ENCODE assay signal across 30 mouse cellular contexts in the genomic region with DNA sequence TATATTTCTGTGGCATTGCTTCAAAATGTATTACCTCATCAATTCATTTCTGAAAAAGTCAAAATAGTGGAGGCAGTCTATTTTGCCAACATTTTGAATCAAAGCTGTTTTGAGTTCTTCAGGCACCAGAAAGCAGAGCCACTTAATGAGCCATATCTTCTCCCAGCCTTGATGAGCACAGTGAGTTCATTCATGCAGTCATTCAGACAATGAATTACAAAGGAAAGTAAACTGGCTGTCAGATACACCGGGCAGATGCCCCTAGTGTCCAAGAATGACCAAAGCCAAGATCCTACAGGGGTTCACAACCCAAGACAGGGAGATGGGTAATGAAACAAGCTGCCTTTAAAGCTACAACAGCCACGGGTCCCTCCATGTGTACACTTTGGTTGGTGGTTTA.
DNase-seq lines count a peak whose midpoint lies in the region; ATAC-seq and TF ChIP-seq lines count a peak whose summit lies in the region.
"Had no signal": no experiment of that assay in that cellular context is flagged by ENCODE, and none has a peak within 500 bp of the region (broad histone marks: within the 10 kb centered on the region; RNA-seq: fewer than 3 reads in every experiment).

No protein-coding gene starts in this region.

- H3K9me3 ChIP-seq in kidney, embryonic 14.5 days (ENCODE audit: control insufficient read depth, low read length): no peaks in the 10 kb centered on the region
- H3K9me3 ChIP-seq in kidney, postnatal 0 days (replicated peaks; ENCODE audit: low read length): no peaks in the 10 kb centered on the region
- H3K9me3 ChIP-seq: embryonic facial prominence, embryonic 10.5 days; embryonic facial prominence, embryonic 13.5 days; forebrain, embryonic 12.5 days; forebrain, embryonic 15.5 days; G1E; heart, embryonic 10.5 days; heart, embryonic 13.5 days had no signal

- no peak for TF ChIP-seq POLR2A in kidney, adult 2 months (IDR thresholded peaks at IDR 0.05; ENCODE audit: low read depth, low read length)

- no peak for TF ChIP-seq CTCF in kidney, adult 2 months (conservative IDR thresholded peaks at IDR 0.05; ENCODE audit: insufficient read depth, insufficient read length, low read depth, low read length)
- peak; percentile 8; the same call in 1 of the 2 replicates for TF ChIP-seq CTCF in kidney, postnatal 0 days (IDR thresholded peaks at IDR 0.05; ENCODE audit: low read depth)

- peak; percentile 69; the same call in 1 of the 2 replicates for ATAC-seq in kidney, embryonic 14.5 days (ENCODE audit: low FRiP score, low TSS enrichment)
- ATAC-seq in kidney, postnatal 0 days (replicated peaks; ENCODE audit: low FRiP score, low read depth): peak; percentile 68; the same call in 1 of the 2 replicates
- ATAC-seq: activated CD4-positive, CD25-positive, alpha-beta regulatory T cell, adult 4 months; hindbrain, postnatal 0 days had no signal

- 58% methylated on average over 2 of the region's 2 CpGs for WGBS in kidney, embryonic 14.5 days
- WGBS in kidney, adult 2 months: 46% methylated on average over 2 of the region's 2 CpGs
- 48% methylated on average over 2 of the region's 2 CpGs for WGBS in kidney, postnatal 0 days

- H3K4me3 ChIP-seq in kidney, embryonic 14.5 days (ENCODE audit: low read length): no peak overlapping the region
- no peak overlapping the region for H3K4me3 ChIP-seq in kidney, adult 2 months (ENCODE audit: insufficient read depth, low read depth, low read length)
- H3K4me3 ChIP-seq in kidney, postnatal 0 days (replicated peaks; ENCODE audit: low read depth, low read length): no peak overlapping the region
- H3K4me3 ChIP-seq: embryonic facial prominence, embryonic 10.5 days; embryonic facial prominence, embryonic 13.5 days; erythroblast, embryonic 14.5 days; forebrain, embryonic 12.5 days; forebrain, embryonic 15.5 days; heart, embryonic 10.5 days; heart, embryonic 13.5 days had no signal

- H3K4me1 ChIP-seq in kidney, embryonic 14.5 days (ENCODE audit: control insufficient read depth, insufficient read depth, low read length): no peaks in the 10 kb centered on the region
- H3K4me1 ChIP-seq in kidney, adult 2 months (ENCODE audit: control insufficient read depth, insufficient read depth, low read length): no peaks in the 10 kb centered on the region
- H3K4me1 ChIP-seq in kidney, postnatal 0 days (replicated peaks; ENCODE audit: insufficient read depth, low read length): no peaks in the 10 kb centered on the region
- H3K4me1 ChIP-seq: embryonic facial prominence, embryonic 10.5 days; embryonic facial prominence, embryonic 13.5 days; heart, embryonic 10.5 days; heart, embryonic 13.5 days had no signal

- no peak overlapping the region for H3K4me2 ChIP-seq in kidney, embryonic 14.5 days (replicated peaks; ENCODE audit: low read depth, low read length)
- no peak overlapping the region for H3K4me2 ChIP-seq in kidney, postnatal 0 days (ENCODE audit: low read length)
- H3K4me2 ChIP-seq: embryonic facial prominence, embryonic 13.5 days; forebrain, embryonic 12.5 days; forebrain, embryonic 15.5 days; heart, embryonic 13.5 days; hindbrain, embryonic 14.5 days had no signal

- H3K9ac ChIP-seq in kidney, embryonic 14.5 days (ENCODE audit: low read depth, low read length): no peak overlapping the region
- H3K9ac ChIP-seq in kidney, postnatal 0 days (ENCODE audit: low read depth, low read length): no peak overlapping the region
- H3K9ac ChIP-seq: embryonic facial prominence, embryonic 13.5 days; forebrain, embryonic 12.5 days; forebrain, embryonic 15.5 days; heart, embryonic 13.5 days; hindbrain, embryonic 14.5 days had no signal

- no peak for DNase-seq in kidney, adult 2 months
- peak; percentile 52 for DNase-seq in kidney, postnatal 0 days (ENCODE audit: low spot score)
- no peak for DNase-seq in kidney, adult 8-10 months
- peak; percentile 81 for DNase-seq in retina, postnatal 1 day
- DNase-seq in heart, adult 8-10 months (ENCODE audit: low spot score): no peak
- DNase-seq: adrenal gland, adult 8-10 months; adrenal gland, postnatal 25 days; B cell, adult 2 months; cerebellum, adult 11-12 months; cerebellum, adult 8-10 months; cerebellum, postnatal 10 days; cerebellum, postnatal 36 days; embryo, embryonic 11 days; gastrocnemius, postnatal 25 days; heart, adult 18-20 months; heart, postnatal 14 days; heart, postnatal 4 days had no signal

- H3K27ac ChIP-seq in kidney, embryonic 14.5 days (ENCODE audit: low read depth, low read length): no peak overlapping the region
- H3K27ac ChIP-seq in kidney, adult 2 months (ENCODE audit: insufficient read depth, low read depth, low read length): no peak overlapping the region
- no peak overlapping the region for H3K27ac ChIP-seq in kidney, postnatal 0 days
- H3K27ac ChIP-seq: embryonic facial prominence, embryonic 10.5 days; embryonic facial prominence, embryonic 13.5 days; forebrain, embryonic 12.5 days; forebrain, embryonic 15.5 days; heart, embryonic 10.5 days; heart, embryonic 13.5 days; hindbrain, embryonic 14.5 days; hindbrain, postnatal 0 days had no signal

- no peaks in the 10 kb centered on the region for H3K27me3 ChIP-seq in kidney, embryonic 14.5 days (ENCODE audit: control insufficient read depth, insufficient read depth, low read length)
- H3K27me3 ChIP-seq in kidney, adult 2 months (replicated peaks; ENCODE audit: control insufficient read depth, insufficient read depth, low read length): no peaks in the 10 kb centered on the region; the same call in 1 of the 2 replicates
- no peaks in the 10 kb centered on the region for H3K27me3 ChIP-seq in kidney, postnatal 0 days (ENCODE audit: insufficient read depth, low read length)
- H3K27me3 ChIP-seq: CH12.LX; embryonic facial prominence, embryonic 13.5 days; forebrain, embryonic 12.5 days; forebrain, embryonic 15.5 days; heart, embryonic 13.5 days had no signal

- H3K36me3 ChIP-seq in kidney, embryonic 14.5 days (ENCODE audit: control insufficient read depth, insufficient read depth, low read length): no peaks in the 10 kb centered on the region
- no peaks in the 10 kb centered on the region for H3K36me3 ChIP-seq in kidney, adult 2 months (ENCODE audit: control insufficient read depth, insufficient read depth, low read length)
- H3K36me3 ChIP-seq in kidney, postnatal 0 days (ENCODE audit: insufficient read depth, low read length): no peaks in the 10 kb centered on the region
- H3K36me3 ChIP-seq: embryonic facial prominence, embryonic 10.5 days; embryonic facial prominence, embryonic 13.5 days; forebrain, embryonic 12.5 days; forebrain, embryonic 15.5 days; G1E; heart, embryonic 10.5 days; heart, embryonic 13.5 days had no signal

Comparison
In these comparisons a context has a peak if more than half of its experiments do, and no peak if none do; other contexts are left out.
1. DNase-seq: peak in kidney, postnatal 0 days (single experiment) and retina, postnatal 1 day (single experiment); none in kidney, adult 2 months (single experiment), kidney, adult 8-10 months (0 of 2) and heart, adult 8-10 months (single experiment).